Mouse (Mus musculus): ENCODE measurements at regions not wholly inside any gene's neighbourhood (a gene's known extent, or its start where the extent isn't known, plus 50 kb on each side); places are given as distances from the start of the nearest gene placed in this dataset.

GRCm38 (mm10) chr5:45269391-45269790 is 180.6 kb downstream of the Qdpr start:
- no peak for DNase-seq

- no peak for DNase-seq
Observed at GRCm38 (mm10) chr5:45266914-45267313, 183.1 kb downstream of the Qdpr start.

- DNase-seq = no peak
Observed at GRCm38 (mm10) chr5:45258486-45258885, 191.6 kb downstream of the Qdpr start.

- DNase-seq = no peak
Observed at GRCm38 (mm10) chr5:45256256-45256999, 193.6 kb downstream of the Qdpr start.

- no peak for DNase-seq
Observed at GRCm38 (mm10) chr5:45231856-45232255, 218.2 kb downstream of the Qdpr start.

- no peak for DNase-seq
Observed at GRCm38 (mm10) chr5:45230097-45230496, 219.9 kb downstream of the Qdpr start.

GRCm38 (mm10) chr5:45229477-45229876 is 220.6 kb downstream of the Qdpr start:
- DNase-seq = no peak

- no peak for DNase-seq
Observed at GRCm38 (mm10) chr5:45228226-45228927, 221.7 kb downstream of the Qdpr start.

GRCm38 (mm10) chr5:45220272-45220916 is 229.6 kb downstream of the Qdpr start:
- DNase-seq = no peak

GRCm38 (mm10) chr5:45219558-45219957 is 230.5 kb downstream of the Qdpr start:
- DNase-seq = no peak

- DNase-seq = no peak
Observed at GRCm38 (mm10) chr5:45219101-45219500, 230.9 kb downstream of the Qdpr start.

- no peak for DNase-seq
Observed at GRCm38 (mm10) chr5:45214475-45214874, 235.6 kb downstream of the Qdpr start.

GRCm38 (mm10) chr5:45198408-45198807 is 251.6 kb downstream of the Qdpr start:
- no peak for DNase-seq

GRCm38 (mm10) chr5:45196159-45196558 is 253.9 kb downstream of the Qdpr start:
- DNase-seq = no peak

GRCm38 (mm10) chr5:45192287-45192686 is 257.7 kb downstream of the Qdpr start:
- no peak for DNase-seq

GRCm38 (mm10) chr5:45173035-45173755 is 276.8 kb downstream of the Qdpr start:
- DNase-seq = no peak

- DNase-seq = no peak
Observed at GRCm38 (mm10) chr5:45159194-45159593, 290.8 kb downstream of the Qdpr start.

GRCm38 (mm10) chr5:45154936-45155335 is 295.1 kb downstream of the Qdpr start:
- DNase-seq = no peak

GRCm38 (mm10) chr5:45144186-45144585 is 305.9 kb downstream of the Qdpr start:
- DNase-seq = no peak

GRCm38 (mm10) chr5:45137198-45137973 is 312.6 kb downstream of the Qdpr start:
- DNase-seq = no peak

GRCm38 (mm10) chr5:45136696-45137095 is 313.3 kb downstream of the Qdpr start:
- no peak for DNase-seq

- DNase-seq = no peak
Observed at GRCm38 (mm10) chr5:45127971-45128370, 322.1 kb downstream of the Qdpr start.

Data from cerebellum, postnatal 25 days (tissue).